Mouse (Mus musculus): Measurements from ENCODE around the gene Ccdc66. TPM values are rescaled to one million over a fixed set of nuclear protein-coding genes. Genes with fewer than 3 reads are reported as not detected.

The Ccdc66 gene
- polyA plus RNA-seq, 1 experiment from 2014 or later, result 4.0 TPM

DNA sequence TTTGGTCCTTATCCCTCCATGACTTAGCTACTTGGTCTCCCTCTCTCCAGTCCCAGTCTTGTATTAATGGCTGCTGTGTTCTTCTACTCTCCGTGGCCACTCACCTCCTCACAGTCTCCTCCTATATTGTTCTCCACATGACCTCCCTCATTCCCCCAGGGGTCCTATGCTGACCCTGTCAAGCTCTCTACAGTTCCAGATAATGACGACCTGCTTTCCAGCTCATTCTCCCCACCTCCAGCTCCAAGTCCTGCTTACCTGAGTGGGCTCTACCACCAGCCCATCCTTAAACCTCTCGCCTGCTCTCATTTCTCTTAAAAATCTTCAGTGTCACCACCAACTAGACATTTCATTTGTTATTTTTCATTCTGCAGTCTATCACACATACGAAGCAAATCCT, 7.2 kb downstream of the Ccdc66 start:
- no peak for ATAC-seq (ENCODE audit: low FRiP score, low TSS enrichment)
- no peaks in the 10 kb centered on the region for H3K36me3 ChIP-seq (ENCODE audit: control insufficient read depth, insufficient read depth, low read length)
- H3K9ac ChIP-seq (ENCODE audit: low read length), result no peak overlapping the region
- no peak for DNase-seq (ENCODE audit: low spot score)
- no peak overlapping the region for H3K4me2 ChIP-seq (replicated peaks; ENCODE audit: low read depth)
- H3K4me1 ChIP-seq (replicated peaks; ENCODE audit: control insufficient read depth, insufficient read depth), result no peaks in the 10 kb centered on the region
- no peaks in the 10 kb centered on the region for H3K27me3 ChIP-seq (ENCODE audit: control insufficient read depth, insufficient read depth, low read length)
- TF ChIP-seq CTCF (IDR thresholded peaks at IDR 0.05; ENCODE audit: low read depth), result no peak
- TF ChIP-seq EP300 (optimal IDR thresholded peaks at IDR 0.05), result no peak
- H3K27ac ChIP-seq (replicated peaks), result no peak overlapping the region
- H3K9me3 ChIP-seq (ENCODE audit: control insufficient read depth, low read length), result no peaks in the 10 kb centered on the region
- H3K4me3 ChIP-seq (ENCODE audit: low read depth, low read length), result no peak overlapping the region
- 79% methylated on average over 4 of the region's 4 CpGs for WGBS

DNA sequence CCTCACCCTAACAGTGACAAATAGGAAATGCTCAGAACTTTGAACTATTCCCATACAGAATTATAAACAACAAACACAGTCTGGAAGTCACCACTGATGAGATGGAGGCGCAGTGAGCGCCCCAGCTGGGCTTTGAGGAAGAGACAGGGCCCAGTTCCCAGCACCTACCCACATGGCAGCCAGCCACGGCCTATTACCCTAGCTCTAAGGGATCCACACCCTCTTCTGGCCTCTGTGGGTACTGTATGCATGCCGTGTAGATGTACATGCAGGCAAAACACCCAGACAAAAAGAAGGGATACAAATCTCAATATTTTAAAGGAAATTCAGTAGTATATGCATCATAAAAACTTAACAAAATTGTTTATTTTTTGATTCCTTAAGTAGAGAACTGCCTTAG, 14.7 kb downstream of the Ccdc66 start:
- TF ChIP-seq CTCF (IDR thresholded peaks at IDR 0.05; ENCODE audit: low read depth) (peak; percentile 18; the same call in 1 of the 2 replicates), EP300 (optimal IDR thresholded peaks at IDR 0.05) (no peak)
- no peak overlapping the region for H3K27ac ChIP-seq (replicated peaks)
- WGBS, result 85% methylated on average over 4 of the region's 4 CpGs
- H3K4me3 ChIP-seq (ENCODE audit: low read depth, low read length), result no peak overlapping the region
- DNase-seq (ENCODE audit: low spot score) (no peak), ATAC-seq (ENCODE audit: low FRiP score, low TSS enrichment) (no peak)
- H3K36me3 ChIP-seq (ENCODE audit: control insufficient read depth, insufficient read depth, low read length), result peaks cover 29% of the 10 kb centered on the region
- no peaks in the 10 kb centered on the region for H3K4me1 ChIP-seq (replicated peaks; ENCODE audit: control insufficient read depth, insufficient read depth)
- H3K9me3 ChIP-seq (ENCODE audit: control insufficient read depth, low read length), result no peaks in the 10 kb centered on the region
- no peaks in the 10 kb centered on the region for H3K27me3 ChIP-seq (ENCODE audit: control insufficient read depth, insufficient read depth, low read length)
- H3K4me2 ChIP-seq (replicated peaks; ENCODE audit: low read depth), result no peak overlapping the region
- no peak overlapping the region for H3K9ac ChIP-seq (ENCODE audit: low read length)

DNA sequence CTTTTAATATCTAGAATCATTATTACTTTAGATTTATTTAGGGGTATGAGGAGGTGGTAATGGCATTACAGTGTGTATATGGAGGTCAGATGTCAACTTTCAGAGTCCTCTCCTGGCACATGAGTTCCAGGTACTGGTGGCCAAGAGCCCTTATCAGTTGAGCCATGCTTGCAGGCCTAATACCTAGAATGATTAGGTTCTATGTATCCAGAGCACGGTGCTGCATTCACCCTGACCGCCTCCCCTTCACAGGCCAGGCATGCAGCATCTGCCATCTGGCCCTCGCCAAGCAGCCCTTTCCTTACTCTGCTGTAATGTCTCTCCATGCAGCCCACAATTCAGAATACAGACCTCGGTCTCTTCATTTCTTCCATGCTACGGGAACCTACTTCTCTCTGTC, 16.9 kb downstream of the Ccdc66 start:
- WGBS, result 93% methylated on average over 5 of the region's 5 CpGs
- Histone ChIP-seq H3K4me1 (replicated peaks; ENCODE audit: control insufficient read depth, insufficient read depth) (no peaks in the 10 kb centered on the region), H3K27ac (replicated peaks) (no peak overlapping the region)

DNA sequence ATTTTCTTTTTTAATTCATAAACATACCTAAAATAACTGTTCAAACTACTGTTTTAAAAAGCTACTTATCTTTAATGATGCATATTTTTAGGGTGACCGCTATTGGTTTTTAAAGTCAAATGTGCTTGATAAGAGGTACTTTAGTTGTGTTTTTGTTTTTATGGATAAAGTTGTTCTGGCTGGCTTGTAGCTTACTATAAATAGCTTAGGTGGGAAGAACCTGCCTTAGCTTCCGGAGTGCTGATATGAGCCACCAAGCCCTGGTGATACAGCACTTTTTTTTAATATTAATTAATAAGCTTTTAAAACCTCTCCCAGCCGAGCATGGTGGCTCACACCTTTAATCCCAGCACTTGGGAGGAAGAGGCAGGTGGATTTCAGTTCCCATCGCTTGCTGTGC, 61.3 kb downstream of the Ccdc66 start:
- DNase-seq (ENCODE audit: low spot score) (no peak), ATAC-seq (ENCODE audit: low FRiP score, low TSS enrichment) (no peak)
- 81% methylated on average over 4 of the region's 4 CpGs for WGBS
- H3K4me2 ChIP-seq (replicated peaks; ENCODE audit: low read depth), result no peak overlapping the region
- peaks cover 5% of the 10 kb centered on the region for H3K36me3 ChIP-seq (ENCODE audit: control insufficient read depth, insufficient read depth, low read length)
- H3K4me3 ChIP-seq (ENCODE audit: low read depth, low read length), result no peak overlapping the region
- TF ChIP-seq EP300 (optimal IDR thresholded peaks at IDR 0.05) (no peak), CTCF (IDR thresholded peaks at IDR 0.05; ENCODE audit: low read depth) (no peak)
- H3K27ac ChIP-seq (replicated peaks), result no peak overlapping the region
- no peaks in the 10 kb centered on the region for H3K4me1 ChIP-seq (replicated peaks; ENCODE audit: control insufficient read depth, insufficient read depth)
- H3K27me3 ChIP-seq (ENCODE audit: control insufficient read depth, insufficient read depth, low read length), result no peaks in the 10 kb centered on the region
- H3K9ac ChIP-seq (ENCODE audit: low read length), result no peak overlapping the region
- H3K9me3 ChIP-seq (ENCODE audit: control insufficient read depth, low read length), result no peaks in the 10 kb centered on the region

More for the DNA sequence above, 16.9 kb downstream of the Ccdc66 start:
- no peak for DNase-seq (ENCODE audit: low spot score)
- Histone ChIP-seq H3K4me3 (ENCODE audit: low read depth, low read length) (no peak overlapping the region), H3K9me3 (ENCODE audit: control insufficient read depth, low read length) (no peaks in the 10 kb centered on the region), H3K4me2 (replicated peaks; ENCODE audit: low read depth) (no peak overlapping the region), H3K36me3 (ENCODE audit: control insufficient read depth, insufficient read depth, low read length) (peaks cover 29% of the 10 kb centered on the region), H3K27me3 (ENCODE audit: control insufficient read depth, insufficient read depth, low read length) (no peaks in the 10 kb centered on the region), H3K9ac (ENCODE audit: low read length) (no peak overlapping the region)
- TF ChIP-seq EP300 (optimal IDR thresholded peaks at IDR 0.05) (no peak), CTCF (IDR thresholded peaks at IDR 0.05; ENCODE audit: low read depth) (no peak)
- no peak for ATAC-seq (ENCODE audit: low FRiP score, low TSS enrichment)

- no peak overlapping the region for H3K9ac ChIP-seq (ENCODE audit: low read length)
- peaks cover 5% of the 10 kb centered on the region for H3K36me3 ChIP-seq (ENCODE audit: control insufficient read depth, insufficient read depth, low read length)
- TF ChIP-seq CTCF (IDR thresholded peaks at IDR 0.05; ENCODE audit: low read depth), result no peak
- H3K9me3 ChIP-seq (ENCODE audit: control insufficient read depth, low read length), result no peaks in the 10 kb centered on the region
- H3K27me3 ChIP-seq (ENCODE audit: control insufficient read depth, insufficient read depth, low read length), result no peaks in the 10 kb centered on the region
- no peaks in the 10 kb centered on the region for H3K4me1 ChIP-seq (replicated peaks; ENCODE audit: control insufficient read depth, insufficient read depth)
- H3K4me3 ChIP-seq (ENCODE audit: low read depth, low read length), result no peak overlapping the region
- H3K27ac ChIP-seq (replicated peaks), result no peak overlapping the region
- ATAC-seq (ENCODE audit: low FRiP score, low TSS enrichment) (no peak), DNase-seq (ENCODE audit: low spot score) (no peak)
- H3K4me2 ChIP-seq (replicated peaks; ENCODE audit: low read depth), result no peak overlapping the region
- WGBS, result 85% methylated on average over 2 of the region's 2 CpGs
Observed at GRCm38 (mm10) chr14:27444851-27445281, 63.4 kb downstream of the Ccdc66 start.

GRCm38 (mm10) chr14:27440921-27441320, 67.3 kb downstream of the Ccdc66 start:
- Histone ChIP-seq H3K27me3 (ENCODE audit: control insufficient read depth, insufficient read depth, low read length) (no peaks in the 10 kb centered on the region), H3K4me3 (ENCODE audit: low read depth, low read length) (no peak overlapping the region), H3K36me3 (ENCODE audit: control insufficient read depth, insufficient read depth, low read length) (peaks cover 5% of the 10 kb centered on the region), H3K27ac (replicated peaks) (no peak overlapping the region), H3K9me3 (ENCODE audit: control insufficient read depth, low read length) (no peaks in the 10 kb centered on the region), H3K4me1 (replicated peaks; ENCODE audit: control insufficient read depth, insufficient read depth) (no peaks in the 10 kb centered on the region), H3K4me2 (replicated peaks; ENCODE audit: low read depth) (no peak overlapping the region), H3K9ac (ENCODE audit: low read length) (no peak overlapping the region)
- TF ChIP-seq CTCF (IDR thresholded peaks at IDR 0.05; ENCODE audit: low read depth) (peak; percentile 58), EP300 (optimal IDR thresholded peaks at IDR 0.05) (no peak)
- DNase-seq (ENCODE audit: low spot score) (no peak), ATAC-seq (ENCODE audit: low FRiP score, low TSS enrichment) (no peak)

Measured in stomach, postnatal 0 days (tissue).